Mouse (Mus musculus): ENCODE measurements around the gene Celf1. TPM values are rescaled to one million over a fixed set of nuclear protein-coding genes. Genes with fewer than 3 reads are reported as not detected.

The Celf1 gene
- polyA plus RNA-seq, 1 experiment from 2014 or later, result 81.8 TPM

DNA sequence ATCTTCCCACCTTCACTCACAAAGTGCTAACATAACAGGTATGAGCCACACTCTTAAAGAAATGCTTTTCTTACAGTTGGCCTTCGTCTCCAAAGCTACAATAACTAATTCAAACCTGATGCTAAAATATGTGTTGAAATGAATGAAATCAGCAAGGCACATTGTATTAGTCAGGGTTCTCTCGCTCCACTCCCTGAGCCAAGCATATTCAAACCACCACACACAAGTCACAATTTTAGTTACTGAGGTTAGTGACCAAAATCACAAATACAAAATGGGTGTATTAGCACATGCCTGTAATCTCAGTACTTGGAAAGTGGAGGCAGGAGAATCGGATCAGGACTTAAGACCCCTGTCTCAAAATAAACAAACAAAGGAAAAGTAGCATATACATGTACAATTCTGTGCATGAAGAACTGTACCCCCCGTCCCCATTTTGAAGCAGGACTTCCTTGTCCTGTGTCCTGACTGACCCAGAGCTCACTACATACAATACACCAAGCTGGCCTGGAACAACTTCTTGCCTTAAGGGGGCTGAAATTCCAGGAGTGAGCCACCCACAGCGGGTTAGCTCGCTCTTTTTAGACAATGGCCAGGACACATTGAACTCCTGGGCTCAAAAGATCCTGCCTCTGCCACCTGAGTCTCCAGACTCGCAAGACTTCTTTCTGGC, 23.5 kb upstream of the Celf1 start:
- H3K9ac ChIP-seq, result peak overlapping the region; percentile 83
- peaks cover 17% of the 10 kb centered on the region for H3K36me3 ChIP-seq
- H3K4me3 ChIP-seq, result peak overlapping the region; percentile 64
- H3K4me1 ChIP-seq, result peaks cover 23% of the 10 kb centered on the region
- peak overlapping the region; percentile 74 for H3K4me2 ChIP-seq
- 15% methylated on average over 7 of the region's 7 CpGs for WGBS
- H3K9me3 ChIP-seq, result no peaks in the 10 kb centered on the region
- peak; percentile 20; the same call in 1 of the 2 replicates for ATAC-seq (ENCODE audit: borderline replicate concordance, extremely low read depth, low FRiP score, low TSS enrichment)
- peak overlapping the region; percentile 90 for H3K27ac ChIP-seq
- no peaks in the 10 kb centered on the region for H3K27me3 ChIP-seq

DNA sequence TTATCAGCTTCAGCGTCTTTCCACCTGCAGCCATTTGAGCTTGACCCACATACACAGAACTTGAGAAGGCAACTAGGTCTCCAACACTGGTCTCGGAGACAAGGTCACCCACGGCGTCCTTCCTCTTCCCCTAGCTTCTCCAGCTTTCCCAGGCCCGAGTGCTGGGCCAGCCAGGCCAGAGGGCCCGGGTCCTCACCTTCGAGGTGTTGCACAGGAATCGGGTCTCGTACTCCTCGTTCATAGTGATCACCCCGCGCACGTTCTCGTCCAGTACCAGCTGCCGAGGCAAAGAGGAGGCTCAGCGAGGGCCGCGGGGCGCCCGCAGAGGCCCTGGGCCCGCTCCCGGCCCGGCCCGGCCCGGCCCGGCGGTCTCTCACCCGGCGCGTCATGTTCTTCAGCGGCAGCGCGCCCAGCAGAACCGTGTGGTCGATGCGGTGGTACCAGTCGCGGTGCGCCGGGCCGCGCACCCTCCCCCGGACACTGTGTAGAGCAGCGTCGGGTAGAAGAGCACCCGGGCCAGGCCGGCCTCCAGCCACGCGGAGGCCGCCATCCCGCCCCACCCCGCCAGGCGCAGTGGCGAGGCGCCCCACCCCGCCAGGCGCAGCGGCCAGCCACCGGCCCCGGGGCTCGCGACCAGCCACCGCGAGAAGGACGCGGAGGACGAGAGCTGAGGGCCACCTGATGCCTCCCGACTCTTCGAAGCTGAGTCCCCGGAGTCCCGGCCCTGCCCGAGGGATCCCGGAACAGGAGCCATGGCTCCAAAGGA, 22.8 kb upstream of the Celf1 start:
- peak overlapping the region; percentile 83 for H3K9ac ChIP-seq
- H3K27ac ChIP-seq, result peak overlapping the region; percentile 90
- H3K36me3 ChIP-seq, result peaks cover 12% of the 10 kb centered on the region
- ATAC-seq (ENCODE audit: borderline replicate concordance, extremely low read depth, low FRiP score, low TSS enrichment), result peak; percentile 90
- WGBS, result under 1% methylated on average over 66 of the region's 73 CpGs
- H3K9me3 ChIP-seq, result no peaks in the 10 kb centered on the region
- H3K27me3 ChIP-seq, result no peaks in the 10 kb centered on the region
- H3K4me3 ChIP-seq, result peak overlapping the region; percentile 64
- peaks cover 23% of the 10 kb centered on the region for H3K4me1 ChIP-seq
- H3K4me2 ChIP-seq, result peak overlapping the region; percentile 74

DNA sequence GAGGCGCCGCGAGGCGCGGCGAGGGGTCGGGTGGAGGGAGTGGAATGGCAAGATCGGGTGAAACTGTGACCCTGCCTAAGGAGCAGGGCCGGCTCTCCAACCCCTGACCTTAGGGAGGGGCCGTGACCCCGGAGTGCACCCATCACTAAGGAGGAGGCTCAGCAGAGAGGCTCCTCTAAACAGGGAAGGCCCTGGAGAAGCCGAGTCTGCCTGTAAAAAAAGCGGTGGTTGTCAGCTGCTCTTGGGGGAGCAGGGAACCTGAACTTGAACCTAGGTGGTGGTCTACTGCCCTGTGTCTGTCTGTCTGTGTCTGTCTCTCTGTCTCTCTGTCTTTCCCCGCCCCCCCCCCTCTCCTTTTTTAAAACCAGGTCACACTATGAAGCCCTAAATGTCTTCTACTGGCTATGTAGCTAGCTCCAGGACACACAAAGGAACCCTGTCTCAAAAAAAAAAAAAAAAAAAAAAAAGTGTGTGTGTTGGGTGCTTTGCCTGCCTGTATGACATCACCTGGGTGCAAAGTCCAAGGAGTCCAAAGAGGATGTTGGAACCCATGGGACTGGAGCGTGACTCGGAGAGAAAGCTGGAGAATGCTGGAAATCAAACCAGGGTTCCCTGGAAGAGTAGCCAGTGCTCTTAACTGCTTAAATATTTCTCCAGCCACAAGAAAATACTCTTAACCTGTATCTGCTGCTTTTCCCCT, 22.0 kb upstream of the Celf1 start:
- peak overlapping the region; percentile 83 for H3K9ac ChIP-seq
- WGBS, result 10% methylated on average over 16 of the region's 16 CpGs
- peak overlapping the region; percentile 90 for H3K27ac ChIP-seq
- H3K36me3 ChIP-seq, result peaks cover 5% of the 10 kb centered on the region
- H3K4me3 ChIP-seq, result peak overlapping the region; percentile 64
- peak overlapping the region; percentile 74 for H3K4me2 ChIP-seq
- peaks cover 23% of the 10 kb centered on the region for H3K4me1 ChIP-seq
- ATAC-seq (ENCODE audit: borderline replicate concordance, extremely low read depth, low FRiP score, low TSS enrichment), result peak; percentile 30; the same call in 1 of the 2 replicates
- no peaks in the 10 kb centered on the region for H3K9me3 ChIP-seq
- no peaks in the 10 kb centered on the region for H3K27me3 ChIP-seq

DNA sequence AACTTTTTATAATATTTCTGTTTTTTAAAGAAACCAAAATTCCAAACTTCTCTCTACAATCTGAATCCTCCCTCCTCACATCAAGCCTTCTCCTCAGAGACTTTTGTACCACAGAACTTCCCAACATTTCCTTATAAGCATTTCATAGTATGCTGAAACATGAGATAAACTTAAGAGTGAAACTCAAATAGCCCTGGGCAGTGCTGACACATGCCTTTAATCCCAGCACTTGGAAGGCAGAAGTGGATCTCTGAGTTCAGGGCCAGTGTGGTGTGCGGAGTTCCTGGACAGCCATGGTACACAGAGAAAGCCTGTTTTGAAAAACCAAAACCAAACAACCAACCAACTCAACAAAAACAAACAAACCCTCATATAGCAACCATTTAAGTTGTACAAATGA, 19.0 kb upstream of the Celf1 start:
- no peaks in the 10 kb centered on the region for H3K9me3 ChIP-seq
- no peak overlapping the region for H3K4me2 ChIP-seq
- WGBS, result 67% methylated on average over 1 of the region's 1 CpGs
- peaks cover 8% of the 10 kb centered on the region for H3K4me1 ChIP-seq
- no peaks in the 10 kb centered on the region for H3K36me3 ChIP-seq
- no peaks in the 10 kb centered on the region for H3K27me3 ChIP-seq
- H3K27ac ChIP-seq, result 0 out of 2 replicates have a peak overlapping the region, but pooled peaks have one; percentile 0
- ATAC-seq (ENCODE audit: borderline replicate concordance, extremely low read depth, low FRiP score, low TSS enrichment), result no peak
- no peak overlapping the region for H3K4me3 ChIP-seq
- H3K9ac ChIP-seq, result no peak overlapping the region

DNA sequence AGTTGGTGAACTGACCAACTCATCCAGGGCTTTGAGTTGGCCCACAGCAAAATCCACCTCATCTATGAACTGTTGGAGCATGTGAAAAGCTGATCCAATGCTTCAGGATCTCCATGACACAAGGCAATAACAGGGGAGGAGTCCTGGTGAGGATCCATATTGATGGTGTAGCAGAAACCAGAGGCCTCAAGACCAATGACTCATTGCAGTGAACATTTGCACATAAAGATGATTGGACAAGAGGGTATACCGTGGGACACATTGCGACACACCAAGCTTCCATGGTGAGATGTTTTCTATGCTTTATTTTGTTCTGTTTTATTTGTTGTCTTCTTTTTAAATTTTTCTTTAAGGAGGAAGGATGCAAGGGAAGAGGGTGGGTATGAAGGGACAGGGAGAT, 17.5 kb upstream of the Celf1 start:
- H3K4me3 ChIP-seq, result no peak overlapping the region
- no peak overlapping the region for H3K27ac ChIP-seq
- no peak overlapping the region for H3K9ac ChIP-seq
- peaks cover 4% of the 10 kb centered on the region; the same call in 1 of the 2 replicates for H3K4me1 ChIP-seq
- no peak for ATAC-seq (ENCODE audit: borderline replicate concordance, extremely low read depth, low FRiP score, low TSS enrichment)
- H3K27me3 ChIP-seq, result no peaks in the 10 kb centered on the region
- no peaks in the 10 kb centered on the region for H3K36me3 ChIP-seq
- WGBS, result 84% methylated on average over 2 of the region's 2 CpGs
- no peaks in the 10 kb centered on the region for H3K9me3 ChIP-seq
- no peak overlapping the region for H3K4me2 ChIP-seq

DNA sequence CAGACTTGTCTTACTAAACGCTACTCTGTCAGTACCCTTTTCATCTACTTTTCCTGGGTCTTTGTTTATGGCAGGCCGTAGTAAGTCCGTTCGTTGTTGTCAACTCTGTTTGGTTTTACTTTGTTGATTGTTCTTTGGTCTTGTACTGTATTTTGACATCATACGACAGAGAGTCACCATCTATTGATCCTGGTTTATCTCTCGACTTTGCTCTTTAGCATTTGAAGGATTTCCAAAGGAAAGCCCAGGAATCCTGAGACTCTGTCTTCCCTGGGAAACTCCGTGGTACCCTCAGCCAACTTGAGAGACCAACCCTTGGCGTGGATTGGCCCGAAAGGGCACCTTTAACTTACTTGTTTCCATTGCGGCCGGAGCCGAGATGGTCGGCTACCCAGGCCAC, 11.6 kb upstream of the Celf1 start:
- Histone ChIP-seq H3K4me3 (no peak overlapping the region), H3K9ac (no peak overlapping the region), H3K9me3 (no peaks in the 10 kb centered on the region), H3K27ac (no peak overlapping the region), H3K4me2 (no peak overlapping the region), H3K27me3 (no peaks in the 10 kb centered on the region), H3K4me1 (no peaks in the 10 kb centered on the region), H3K36me3 (no peaks in the 10 kb centered on the region)
- ATAC-seq (ENCODE audit: borderline replicate concordance, extremely low read depth, low FRiP score, low TSS enrichment), result no peak
- 81% methylated on average over 13 of the region's 13 CpGs for WGBS

DNA sequence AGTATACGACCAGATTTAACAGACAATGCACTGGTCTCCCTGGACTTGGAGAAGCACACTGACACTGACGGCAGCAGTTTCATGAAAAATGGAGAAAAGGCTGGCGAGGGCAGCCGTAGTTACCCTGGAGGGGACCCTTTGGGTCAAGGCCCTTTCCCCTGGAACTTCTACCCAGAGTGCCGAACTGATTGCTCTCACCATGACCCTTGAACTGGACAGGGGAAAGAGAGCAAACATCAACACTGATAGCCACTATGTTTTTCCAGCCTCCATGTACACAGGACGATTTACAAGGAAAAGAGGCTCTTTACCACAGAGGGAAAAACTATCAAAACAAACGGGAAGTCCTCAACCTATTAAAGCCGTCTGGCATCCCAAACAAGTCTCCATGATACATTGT, 8.4 kb upstream of the Celf1 start:
- Histone ChIP-seq H3K9me3 (no peaks in the 10 kb centered on the region), H3K36me3 (no peaks in the 10 kb centered on the region), H3K9ac (no peak overlapping the region), H3K27ac (no peak overlapping the region), H3K4me2 (no peak overlapping the region), H3K27me3 (no peaks in the 10 kb centered on the region), H3K4me1 (no peaks in the 10 kb centered on the region), H3K4me3 (no peak overlapping the region)
- no peak for ATAC-seq (ENCODE audit: borderline replicate concordance, extremely low read depth, low FRiP score, low TSS enrichment)
- WGBS, result 33% methylated on average over 8 of the region's 8 CpGs

DNA sequence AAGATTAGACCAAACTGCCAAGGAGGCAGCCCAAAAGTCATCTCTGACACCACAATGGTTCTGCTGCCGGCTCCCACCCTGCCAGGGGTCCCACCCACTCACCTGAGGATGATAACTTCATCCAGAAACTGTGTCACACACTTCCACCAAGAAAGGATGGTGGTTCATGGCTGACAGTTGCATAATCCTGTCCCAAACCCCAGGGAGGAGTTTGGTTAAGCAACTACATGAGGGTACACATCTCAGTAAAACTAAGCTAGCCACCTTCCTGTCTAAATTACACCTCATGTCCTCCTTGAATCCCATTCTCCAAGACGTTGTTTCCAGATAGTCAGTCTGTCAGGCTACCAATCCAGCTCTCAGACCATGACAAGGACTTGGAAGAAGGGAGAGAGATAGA, 7.9 kb upstream of the Celf1 start:
- Histone ChIP-seq H3K4me2 (no peak overlapping the region), H3K4me1 (no peaks in the 10 kb centered on the region), H3K4me3 (no peak overlapping the region), H3K27me3 (no peaks in the 10 kb centered on the region), H3K27ac (no peak overlapping the region), H3K9ac (no peak overlapping the region), H3K9me3 (no peaks in the 10 kb centered on the region), H3K36me3 (no peaks in the 10 kb centered on the region)
- ATAC-seq (ENCODE audit: borderline replicate concordance, extremely low read depth, low FRiP score, low TSS enrichment), result no peak
- WGBS, result 57% methylated on average over 2 of the region's 2 CpGs

DNA sequence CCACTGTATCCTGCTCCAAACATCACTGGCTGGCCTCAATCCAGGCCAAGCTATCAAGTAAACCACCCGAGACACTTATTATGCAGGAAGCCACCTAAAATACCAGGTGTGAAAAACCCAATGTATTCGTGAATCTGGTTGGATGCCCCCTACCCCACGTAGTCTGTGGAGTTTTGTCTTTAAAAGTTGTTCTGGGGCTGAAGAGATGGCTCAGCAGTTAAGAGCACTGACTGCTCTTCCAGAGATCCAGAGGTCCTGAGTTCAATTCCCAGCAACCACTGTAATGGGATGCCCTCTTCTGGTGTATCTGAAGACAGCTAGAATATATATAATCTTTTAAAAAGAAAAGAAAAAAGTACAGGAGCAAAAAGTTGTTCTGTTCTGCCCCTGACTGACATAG, 1.8 kb upstream of the Celf1 start:
- no peak overlapping the region for H3K4me3 ChIP-seq
- H3K4me2 ChIP-seq, result no peak overlapping the region
- WGBS, result 66% methylated on average over 3 of the region's 3 CpGs
- no peaks in the 10 kb centered on the region for H3K36me3 ChIP-seq
- H3K9ac ChIP-seq, result no peak overlapping the region
- H3K9me3 ChIP-seq, result no peaks in the 10 kb centered on the region
- H3K4me1 ChIP-seq, result peaks cover 19% of the 10 kb centered on the region
- H3K27me3 ChIP-seq, result no peaks in the 10 kb centered on the region
- ATAC-seq (ENCODE audit: borderline replicate concordance, extremely low read depth, low FRiP score, low TSS enrichment), result no peak
- H3K27ac ChIP-seq, result no peak overlapping the region

DNA sequence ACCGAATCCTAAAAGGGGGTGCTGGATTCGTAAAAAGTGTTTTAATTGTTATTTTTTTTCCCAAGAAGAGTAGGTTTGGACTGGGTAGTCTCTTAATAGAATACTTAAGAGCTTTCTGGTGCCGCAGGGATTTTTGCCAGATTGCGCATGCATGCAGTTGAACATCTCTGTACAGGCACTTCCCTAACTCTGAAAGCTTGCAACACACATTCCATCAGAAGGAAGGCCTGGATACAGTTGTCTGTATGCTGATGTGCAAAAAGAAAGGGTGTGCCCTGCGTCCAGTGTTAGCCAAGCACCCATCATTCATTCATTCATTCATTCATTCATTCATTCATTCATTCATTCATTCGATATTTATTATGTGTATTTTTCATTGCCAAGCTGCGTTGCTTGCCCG, 432 bp upstream of the Celf1 start:
- no peaks in the 10 kb centered on the region for H3K27me3 ChIP-seq
- H3K27ac ChIP-seq, result peak overlapping the region; percentile 95
- H3K4me3 ChIP-seq, result peak overlapping the region; percentile 83
- peak; percentile 44; the same call in 1 of the 2 replicates for ATAC-seq (ENCODE audit: borderline replicate concordance, extremely low read depth, low FRiP score, low TSS enrichment)
- peaks cover 19% of the 10 kb centered on the region for H3K4me1 ChIP-seq
- peak overlapping the region; percentile 57 for H3K4me2 ChIP-seq
- 40% methylated on average over 8 of the region's 8 CpGs for WGBS
- H3K9me3 ChIP-seq, result no peaks in the 10 kb centered on the region
- no peaks in the 10 kb centered on the region for H3K36me3 ChIP-seq
- peak overlapping the region; percentile 87 for H3K9ac ChIP-seq

DNA sequence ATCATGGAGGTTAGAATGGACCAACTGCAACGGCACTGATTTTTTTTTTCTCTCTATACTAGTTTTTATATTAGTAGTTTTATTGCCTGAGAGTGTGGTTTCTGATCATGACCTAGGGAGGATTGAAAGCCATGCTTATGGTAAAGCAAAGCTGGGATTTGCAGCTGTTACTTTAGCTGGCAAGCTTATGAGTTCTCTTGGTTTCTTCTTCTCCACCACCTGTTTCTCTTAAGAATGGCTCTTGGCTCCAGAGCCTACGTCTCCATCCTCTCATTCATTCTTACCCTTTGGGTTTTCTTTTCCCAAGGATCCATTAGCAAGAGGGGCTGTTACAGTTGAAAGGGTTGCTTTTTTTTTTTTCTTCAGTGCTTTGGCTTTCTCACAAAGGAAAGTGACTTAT, 1.6 kb downstream of the Celf1 start:
- Histone ChIP-seq H3K4me3 (peak overlapping the region; percentile 83), H3K9ac (peak overlapping the region; percentile 87), H3K36me3 (no peaks in the 10 kb centered on the region), H3K4me1 (peaks cover 19% of the 10 kb centered on the region), H3K9me3 (no peaks in the 10 kb centered on the region), H3K27me3 (no peaks in the 10 kb centered on the region), H3K4me2 (peak overlapping the region; percentile 57), H3K27ac (no peak overlapping the region)
- no peak for ATAC-seq (ENCODE audit: borderline replicate concordance, extremely low read depth, low FRiP score, low TSS enrichment)
- WGBS, result 40% methylated on average over 2 of the region's 2 CpGs

DNA sequence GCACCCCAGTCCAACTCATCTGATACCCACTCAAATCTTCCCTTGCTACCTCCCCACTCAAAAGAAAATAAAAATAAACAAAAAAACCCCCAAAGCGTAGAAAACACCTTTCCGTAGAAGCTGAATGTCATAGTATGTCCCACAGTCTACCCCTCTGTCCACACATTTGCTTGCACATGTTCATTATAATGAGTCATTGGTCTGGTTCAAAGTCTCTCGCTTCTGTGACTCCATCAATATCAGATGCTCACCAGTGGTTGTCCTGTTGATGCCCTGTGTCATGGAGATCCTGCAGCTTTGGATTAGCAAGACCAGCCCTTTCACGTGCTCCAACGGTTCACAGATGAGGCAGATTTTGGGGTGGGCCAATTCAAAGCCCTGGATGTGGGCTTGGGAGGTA, 10.0 kb downstream of the Celf1 start:
- Histone ChIP-seq H3K4me1 (no peaks in the 10 kb centered on the region), H3K4me3 (no peak overlapping the region), H3K9me3 (no peaks in the 10 kb centered on the region), H3K27me3 (no peaks in the 10 kb centered on the region), H3K4me2 (no peak overlapping the region), H3K9ac (no peak overlapping the region), H3K36me3 (no peaks in the 10 kb centered on the region), H3K27ac (no peak overlapping the region)
- no peak for ATAC-seq (ENCODE audit: borderline replicate concordance, extremely low read depth, low FRiP score, low TSS enrichment)
- 82% methylated on average over 5 of the region's 5 CpGs for WGBS
